In the genomic region with DNA sequence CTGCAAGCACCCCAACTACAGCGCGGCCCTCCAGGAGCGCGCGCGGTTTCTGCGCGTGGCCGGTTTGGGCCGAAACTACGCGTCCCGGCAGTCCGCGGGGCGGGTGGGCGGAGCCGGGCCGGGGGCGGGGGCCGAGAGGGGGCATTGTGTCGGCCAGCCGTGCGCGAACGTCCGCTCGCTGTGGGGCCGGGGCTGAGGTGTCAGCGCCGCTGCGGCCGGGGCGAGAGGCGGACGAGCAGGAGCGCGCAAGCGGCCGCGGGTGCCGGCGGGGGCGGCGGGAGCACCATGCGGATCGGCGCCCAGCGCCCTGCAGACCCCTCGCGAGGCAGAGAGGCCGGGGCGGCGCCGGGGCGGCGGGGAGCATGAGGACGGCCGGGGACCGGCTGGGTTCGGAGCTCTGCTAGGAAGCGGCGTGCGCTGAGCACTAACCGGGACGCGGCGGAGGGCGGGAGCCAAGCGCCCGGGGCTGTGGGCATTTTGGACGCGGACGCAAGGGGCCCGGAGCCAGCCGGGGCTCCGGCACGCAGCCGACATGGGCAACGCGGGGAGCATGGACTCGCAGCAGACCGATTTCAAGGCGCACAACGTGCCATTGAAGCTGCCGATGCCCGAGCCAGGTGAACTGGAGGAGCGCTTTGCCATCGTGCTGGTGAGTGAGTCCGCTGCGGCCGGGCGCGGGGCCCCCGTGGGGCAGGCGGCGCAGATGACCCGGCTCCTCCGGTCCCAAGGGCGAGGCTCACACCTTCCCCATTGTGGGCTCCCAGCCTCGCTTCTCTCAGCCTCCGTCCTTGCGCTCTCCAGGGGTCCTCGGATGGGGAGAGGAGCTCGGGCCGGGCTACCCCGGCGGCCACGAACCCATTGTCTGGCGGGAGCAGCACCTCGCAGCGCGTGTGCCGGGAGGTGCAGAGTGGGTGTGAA, we compare ENCODE assay signal across 9 mouse cellular contexts. TPM values are rescaled to one million over a fixed set of nuclear protein-coding genes. Genes with fewer than 3 reads are reported as not detected.
DNase-seq lines count a peak whose midpoint lies in the region; ATAC-seq and TF ChIP-seq lines count a peak whose summit lies in the region.
"Had no signal": no experiment of that assay in that cellular context is flagged by ENCODE, and none has a peak within 500 bp of the region (broad histone marks: within the 10 kb centered on the region; RNA-seq: fewer than 3 reads in every experiment).

A gene (plus strand): TSS at position 250 of the 918 bp plus-strand sequence.

- H3K4me3 ChIP-seq in brown adipose tissue, adult 24 weeks (ENCODE audit: insufficient read depth, low read depth, low read length) = peak within 1 kb of the TSS; percentile 78
- H3K4me3 ChIP-seq in forebrain, embryonic 14.5 days (ENCODE audit: low read depth, low read length) = peak within 1 kb of the TSS; percentile 93
- peak within 1 kb of the TSS; percentile 65 for H3K4me3 ChIP-seq in heart, postnatal 0 days (ENCODE audit: low read depth, low read length)
- peak within 1 kb of the TSS; percentile 66 for H3K4me3 ChIP-seq in liver, embryonic 13.5 days (replicated peaks)
- peak within 1 kb of the TSS; percentile 95 for H3K4me3 ChIP-seq in neural tube, embryonic 12.5 days
- H3K4me3 ChIP-seq in testis, adult 2 months (ENCODE audit: control insufficient read depth, low read depth, low read length) = peak within 1 kb of the TSS; percentile 71

- peak; percentile 91 for ATAC-seq in forebrain, embryonic 14.5 days
- ATAC-seq in heart, postnatal 0 days (ENCODE audit: insufficient read depth, low read depth) = peak; percentile 90
- peak; percentile 62 for ATAC-seq in liver, embryonic 13.5 days (ENCODE audit: low read depth)
- peak; percentile 91 for ATAC-seq in neural tube, embryonic 12.5 days (ENCODE audit: low FRiP score, low read depth)

- no peaks in the 10 kb centered on the region for H3K36me3 ChIP-seq in forebrain, embryonic 14.5 days (ENCODE audit: control insufficient read depth, insufficient read depth, low read length)
- no peaks in the 10 kb centered on the region for H3K36me3 ChIP-seq in heart, postnatal 0 days (replicated peaks; ENCODE audit: control insufficient read depth, insufficient read depth, low read length)
- H3K36me3 ChIP-seq in liver, embryonic 13.5 days = no peaks in the 10 kb centered on the region
- H3K36me3 ChIP-seq in neural tube, embryonic 12.5 days = no peaks in the 10 kb centered on the region
- H3K36me3 ChIP-seq in testis, adult 2 months (ENCODE audit: control insufficient read depth, insufficient read depth, low read length) = no peaks in the 10 kb centered on the region
- H3K36me3 ChIP-seq: G1E had no signal

- H3K9me3 ChIP-seq in forebrain, embryonic 14.5 days (replicated peaks; ENCODE audit: control insufficient read depth, low read length) = no peaks in the 10 kb centered on the region
- no peaks in the 10 kb centered on the region for H3K9me3 ChIP-seq in heart, postnatal 0 days (replicated peaks; ENCODE audit: control insufficient read depth, low read length)
- no peaks in the 10 kb centered on the region for H3K9me3 ChIP-seq in liver, embryonic 13.5 days (replicated peaks)
- H3K9me3 ChIP-seq in neural tube, embryonic 12.5 days = no peaks in the 10 kb centered on the region
- H3K9me3 ChIP-seq: G1E had no signal

- under 1% methylated on average over 104 of the region's 114 CpGs for WGBS in forebrain, embryonic 14.5 days
- under 1% methylated on average over 109 of the region's 114 CpGs for WGBS in heart, postnatal 0 days
- under 1% methylated on average over 109 of the region's 114 CpGs for WGBS in liver, embryonic 13.5 days (ENCODE audit: insufficient replicate concordance)
- 1% methylated on average over 114 of the region's 114 CpGs for WGBS in neural tube, embryonic 12.5 days

- no peaks in the 10 kb centered on the region for H3K27me3 ChIP-seq in forebrain, embryonic 14.5 days (replicated peaks; ENCODE audit: control insufficient read depth, insufficient read depth, low read length)
- no peaks in the 10 kb centered on the region for H3K27me3 ChIP-seq in heart, postnatal 0 days (ENCODE audit: control insufficient read depth, insufficient read depth, low read length)
- peaks cover 50% of the 10 kb centered on the region for H3K27me3 ChIP-seq in liver, embryonic 13.5 days
- no peaks in the 10 kb centered on the region for H3K27me3 ChIP-seq in neural tube, embryonic 12.5 days (replicated peaks)
- H3K27me3 ChIP-seq in testis, adult 2 months (ENCODE audit: control insufficient read depth, insufficient read depth, low read length) = peaks cover 2% of the 10 kb centered on the region

- TF ChIP-seq CTCF in heart, postnatal 0 days (IDR thresholded peaks at IDR 0.05; ENCODE audit: low read depth) = no peak
- no peak for TF ChIP-seq CTCF in testis, adult 2 months (IDR thresholded peaks at IDR 0.05; ENCODE audit: control insufficient read depth, insufficient read depth, insufficient replicate concordance, low read depth, low read length)

- peak; percentile 16 to 20 for DNase-seq in B cell, adult 2 months
- DNase-seq in forebrain, embryonic 14.5 days (ENCODE audit: low spot score) = peak; percentile 81
- peak; percentile 52 for DNase-seq in heart, postnatal 0 days (ENCODE audit: low spot score)
- peak; percentile 79 to 91 for DNase-seq in kidney, postnatal 25 days
- peak; percentile 1 for DNase-seq in liver, embryonic 13.5 days

- peak within 1 kb of the TSS; percentile 97 for H3K9ac ChIP-seq in forebrain, embryonic 14.5 days (ENCODE audit: low read length)
- peak within 1 kb of the TSS; percentile 60 for H3K9ac ChIP-seq in heart, postnatal 0 days (replicated peaks; ENCODE audit: low read depth, low read length)
- H3K9ac ChIP-seq in liver, embryonic 13.5 days = peak within 1 kb of the TSS; percentile 61
- peak within 1 kb of the TSS; percentile 95 for H3K9ac ChIP-seq in neural tube, embryonic 12.5 days

- peaks cover 3% of the 10 kb centered on the region for H3K4me1 ChIP-seq in brown adipose tissue, adult 24 weeks (ENCODE audit: control insufficient read depth, insufficient read depth, insufficient read length, low read length)
- peaks cover 23% of the 10 kb centered on the region for H3K4me1 ChIP-seq in forebrain, embryonic 14.5 days (ENCODE audit: control insufficient read depth, insufficient read depth, low read length)
- 0 out of 2 replicates have a peak, but pooled peaks cover 3% of the 10 kb centered on the region for H3K4me1 ChIP-seq in heart, postnatal 0 days (ENCODE audit: control insufficient read depth, insufficient read depth)
- H3K4me1 ChIP-seq in liver, embryonic 13.5 days (replicated peaks) = peaks cover 13% of the 10 kb centered on the region; the same call in 1 of the 2 replicates
- peaks cover 29% of the 10 kb centered on the region for H3K4me1 ChIP-seq in neural tube, embryonic 12.5 days
- H3K4me1 ChIP-seq in testis, adult 2 months (ENCODE audit: control insufficient read depth, insufficient read depth, low read length) = peaks cover 12% of the 10 kb centered on the region

- TF ChIP-seq EP300 in heart, postnatal 0 days (IDR thresholded peaks at IDR 0.05; ENCODE audit: low read depth) = no peak

- 0 out of 2 replicates have a peak, but pooled peaks have one; percentile 42 for TF ChIP-seq POLR2A in testis, adult 2 months (IDR thresholded peaks at IDR 0.05; ENCODE audit: control insufficient read depth, low read depth, low read length)

- 0 out of 2 replicates have a peak within 1 kb of the TSS, but pooled peaks have one; percentile 28 for H3K27ac ChIP-seq in brown adipose tissue, adult 24 weeks (replicated peaks; ENCODE audit: low read depth, low read length)
- H3K27ac ChIP-seq in forebrain, embryonic 14.5 days (ENCODE audit: low read depth, low read length) = peak within 1 kb of the TSS; percentile 91
- no peak within 1 kb of the TSS for H3K27ac ChIP-seq in heart, postnatal 0 days (ENCODE audit: low read depth)
- H3K27ac ChIP-seq in liver, embryonic 13.5 days = no peak within 1 kb of the TSS
- peak within 1 kb of the TSS; percentile 87 for H3K27ac ChIP-seq in neural tube, embryonic 12.5 days
- peak within 1 kb of the TSS; percentile 9; the same call in 1 of the 2 replicates for H3K27ac ChIP-seq in testis, adult 2 months (ENCODE audit: control insufficient read depth, insufficient read depth, low read depth, low read length)

- H3K4me2 ChIP-seq in forebrain, embryonic 14.5 days (ENCODE audit: low read length) = peak within 1 kb of the TSS; percentile 95
- H3K4me2 ChIP-seq in heart, postnatal 0 days (ENCODE audit: low read depth, low read length) = peak within 1 kb of the TSS; percentile 89
- peak within 1 kb of the TSS; percentile 72 for H3K4me2 ChIP-seq in liver, embryonic 13.5 days
- peak within 1 kb of the TSS; percentile 84 for H3K4me2 ChIP-seq in neural tube, embryonic 12.5 days (replicated peaks)

RNA-seq across cellular contexts. Expression of the gene that starts here (rescaled TPM):
- polyA plus RNA-seq in brown adipose tissue, adult 24 weeks (2012; ENCODE audit: insufficient read depth, insufficient read length, missing spikeins) = 3.3 and 3.9 TPM in 2 replicates
- 21.3 and 23.0 TPM in 2 replicates for polyA plus RNA-seq in forebrain, embryonic 14.5 days (2014; fragmentation: Nextera tagmentation; extraction: Ambion mirVana)
- total RNA-seq in heart, postnatal 0 days (2014; rRNA removed; ENCODE audit: low replicate concordance) = 1.6 and 3.7 TPM in 2 replicates
- 0.77 and 0.78 TPM in 2 replicates for polyA plus RNA-seq in heart, postnatal 0 days (2015; fragmentation: Nextera tagmentation; extraction: Ambion mirVana)
- polyA plus RNA-seq in liver, embryonic 13.5 days (2015; fragmentation: Nextera tagmentation; extraction: Ambion mirVana) = 0.37 and 0.46 TPM in 2 replicates
- 10.7 and 12.9 TPM in 2 replicates for polyA plus RNA-seq in neural tube, embryonic 12.5 days (2016; fragmentation: Nextera tagmentation; extraction: Ambion mirVana)
- 1.3 TPM in 2 replicates for polyA plus RNA-seq in testis, adult 2 months (2012; rRNA removed)
- total RNA-seq: G1E had no signal
- polyA plus RNA-seq: G1E had no signal

Comparison
In these comparisons a context has a peak if more than half of its experiments do, and no peak if none do; other contexts are left out.
1. Peak in DNase-seq, ATAC-seq, H3K4me3 ChIP-seq, H3K9ac ChIP-seq and H3K4me2 ChIP-seq in liver, embryonic 13.5 days; RNA of the gene not detected or under 1 TPM.
2. DNase-seq: peak in every context shown above with its lines; median percentile 85 in kidney, postnatal 25 days; 81 in forebrain, embryonic 14.5 days; 52 in heart, postnatal 0 days; 18 in B cell, adult 2 months; 1 in liver, embryonic 13.5 days.
3. H3K27ac ChIP-seq: peak in brown adipose tissue, adult 24 weeks (single experiment), forebrain, embryonic 14.5 days (single experiment), neural tube, embryonic 12.5 days (single experiment) and testis, adult 2 months (single experiment); none in heart, postnatal 0 days (single experiment) and liver, embryonic 13.5 days (single experiment).
4. Peak in every context shown above with its lines, with median percentiles within 50 percentile points of each other: H3K4me3 ChIP-seq, ATAC-seq, H3K4me2 ChIP-seq and H3K9ac ChIP-seq.